In the genomic region with DNA sequence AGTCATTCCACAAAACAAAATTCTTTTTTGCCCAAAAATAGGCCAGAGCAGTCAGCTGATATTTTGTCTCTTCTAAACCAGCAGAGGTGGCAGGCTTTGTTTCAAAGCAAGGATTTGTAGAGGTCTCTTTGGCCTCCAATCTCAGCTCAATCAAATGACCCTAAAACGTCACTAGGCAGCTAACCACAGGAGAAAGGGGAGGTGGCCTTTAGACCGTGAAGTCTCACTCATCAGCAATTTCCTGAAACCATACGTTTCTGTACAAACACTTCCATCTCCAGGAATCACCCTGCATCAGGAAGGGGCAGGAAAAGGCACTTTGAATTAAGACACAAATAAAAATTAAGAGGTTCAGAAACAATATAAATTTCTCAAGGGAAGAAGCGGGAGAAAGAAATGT, we compare ENCODE assay signal across 9 mouse cellular contexts. TPM values are rescaled to one million over a fixed set of nuclear protein-coding genes. Genes with fewer than 3 reads are reported as not detected.
DNase-seq lines count a peak whose midpoint lies in the region; ATAC-seq and TF ChIP-seq lines count a peak whose summit lies in the region.
"Had no signal": no experiment of that assay in that cellular context is flagged by ENCODE, and none has a peak within 500 bp of the region (broad histone marks: within the 10 kb centered on the region; RNA-seq: fewer than 3 reads in every experiment).

No protein-coding gene starts in this region.

- 0% methylated on average over 4 of the region's 4 CpGs for WGBS in heart, postnatal 0 days
- WGBS in limb, embryonic 13.5 days = 1% methylated on average over 4 of the region's 4 CpGs
- WGBS in midbrain, postnatal 0 days = 1% methylated on average over 4 of the region's 4 CpGs

- no peak for TF ChIP-seq CTCF in testis, adult 2 months (IDR thresholded peaks at IDR 0.05; ENCODE audit: control insufficient read depth, insufficient read depth, insufficient replicate concordance, low read depth, low read length)
- no peak for TF ChIP-seq CTCF in cortical plate, adult 2 months (IDR thresholded peaks at IDR 0.05; ENCODE audit: extremely low read depth, insufficient read depth, low read length)
- TF ChIP-seq CTCF in heart, postnatal 0 days (IDR thresholded peaks at IDR 0.05; ENCODE audit: low read depth) = no peak
- no peak for TF ChIP-seq CTCF in midbrain, postnatal 0 days (IDR thresholded peaks at IDR 0.05)

- 0 out of 2 replicates have a peak, but pooled peaks have one; percentile 17 for ATAC-seq in heart, postnatal 0 days (ENCODE audit: insufficient read depth, low read depth)
- 0 out of 2 replicates have a peak, but pooled peaks have one; percentile 41 for ATAC-seq in limb, embryonic 13.5 days (ENCODE audit: low FRiP score, low read depth)
- ATAC-seq in midbrain, postnatal 0 days (ENCODE audit: low FRiP score) = peak; percentile 34; the same call in 1 of the 2 replicates

- H3K27ac ChIP-seq in testis, adult 2 months (ENCODE audit: control insufficient read depth, insufficient read depth, low read depth, low read length) = peak overlapping the region; percentile 69
- H3K27ac ChIP-seq in cortical plate, adult 2 months (ENCODE audit: insufficient read depth, low read length) = no peak overlapping the region
- peak overlapping the region; percentile 31 for H3K27ac ChIP-seq in heart, postnatal 0 days (ENCODE audit: low read depth)
- H3K27ac ChIP-seq in limb, embryonic 13.5 days = no peak overlapping the region
- peak overlapping the region; percentile 68 for H3K27ac ChIP-seq in midbrain, postnatal 0 days (ENCODE audit: low read depth, low read length)

- H3K4me3 ChIP-seq in testis, adult 2 months (ENCODE audit: control insufficient read depth, low read depth, low read length) = peak overlapping the region; percentile 90
- H3K4me3 ChIP-seq in cortical plate, adult 2 months (ENCODE audit: insufficient read depth, low read length) = peak overlapping the region; percentile 80
- H3K4me3 ChIP-seq in heart, postnatal 0 days (ENCODE audit: low read depth, low read length) = peak overlapping the region; percentile 60
- peak overlapping the region; percentile 58 for H3K4me3 ChIP-seq in limb, embryonic 13.5 days
- peak overlapping the region; percentile 46 for H3K4me3 ChIP-seq in midbrain, postnatal 0 days (ENCODE audit: low read depth, low read length)

- no peak for TF ChIP-seq EP300 in heart, postnatal 0 days (IDR thresholded peaks at IDR 0.05; ENCODE audit: low read depth)

- H3K9ac ChIP-seq in heart, postnatal 0 days (replicated peaks; ENCODE audit: low read depth, low read length) = peak overlapping the region; percentile 50
- H3K9ac ChIP-seq in limb, embryonic 13.5 days = peak overlapping the region; percentile 69
- peak overlapping the region; percentile 66 for H3K9ac ChIP-seq in midbrain, postnatal 0 days (replicated peaks; ENCODE audit: low read length, poor library complexity, severe bottlenecking)

- H3K27me3 ChIP-seq in testis, adult 2 months (ENCODE audit: control insufficient read depth, insufficient read depth, low read length) = no peaks in the 10 kb centered on the region
- no peaks in the 10 kb centered on the region for H3K27me3 ChIP-seq in heart, postnatal 0 days (ENCODE audit: control insufficient read depth, insufficient read depth, low read length)
- H3K27me3 ChIP-seq in limb, embryonic 13.5 days = no peaks in the 10 kb centered on the region
- H3K27me3 ChIP-seq in midbrain, postnatal 0 days (ENCODE audit: insufficient read depth, low read length) = no peaks in the 10 kb centered on the region

- DNase-seq in testis, postnatal 14 days (ENCODE audit: low spot score) = no peak
- DNase-seq in heart, postnatal 0 days (ENCODE audit: low spot score) = no peak
- peak; percentile 51 for DNase-seq in midbrain, postnatal 0 days (ENCODE audit: low spot score)
- DNase-seq in left cerebral cortex, adult 8-10 months (ENCODE audit: low spot score in 2 of 2) = no peak
- no peak for DNase-seq in ovary, postnatal 36 days (ENCODE audit: low spot score)

- no peaks in the 10 kb centered on the region for H3K9me3 ChIP-seq in heart, postnatal 0 days (replicated peaks; ENCODE audit: control insufficient read depth, low read length)
- no peaks in the 10 kb centered on the region for H3K9me3 ChIP-seq in limb, embryonic 13.5 days
- no peaks in the 10 kb centered on the region for H3K9me3 ChIP-seq in midbrain, postnatal 0 days (ENCODE audit: low read length)

- peaks cover 1% of the 10 kb centered on the region for H3K36me3 ChIP-seq in testis, adult 2 months (ENCODE audit: control insufficient read depth, insufficient read depth, low read length)
- 0 out of 2 replicates have a peak, but pooled peaks cover 7% of the 10 kb centered on the region for H3K36me3 ChIP-seq in heart, postnatal 0 days (replicated peaks; ENCODE audit: control insufficient read depth, insufficient read depth, low read length)
- H3K36me3 ChIP-seq in limb, embryonic 13.5 days = peaks cover 16% of the 10 kb centered on the region
- H3K36me3 ChIP-seq in midbrain, postnatal 0 days (ENCODE audit: insufficient read depth, low read length) = peaks cover 5% of the 10 kb centered on the region; the same call in 1 of the 2 replicates

- H3K4me2 ChIP-seq in heart, postnatal 0 days (ENCODE audit: low read depth, low read length) = peak overlapping the region; percentile 75
- H3K4me2 ChIP-seq in limb, embryonic 13.5 days (replicated peaks) = peak overlapping the region; percentile 67
- peak overlapping the region; percentile 49 for H3K4me2 ChIP-seq in midbrain, postnatal 0 days (ENCODE audit: low read depth, low read length, poor library complexity, severe bottlenecking)

- H3K4me1 ChIP-seq in testis, adult 2 months (ENCODE audit: control insufficient read depth, insufficient read depth, low read length) = no peaks in the 10 kb centered on the region; the same call in 1 of the 2 replicates
- H3K4me1 ChIP-seq in cortical plate, adult 2 months (ENCODE audit: control insufficient read depth, insufficient read depth, low read length) = peaks cover 2% of the 10 kb centered on the region; the same call in 1 of the 2 replicates
- H3K4me1 ChIP-seq in heart, postnatal 0 days (ENCODE audit: control insufficient read depth, insufficient read depth) = 0 out of 2 replicates have a peak, but pooled peaks cover 11% of the 10 kb centered on the region
- H3K4me1 ChIP-seq in limb, embryonic 13.5 days = peaks cover 14% of the 10 kb centered on the region
- no peaks in the 10 kb centered on the region for H3K4me1 ChIP-seq in midbrain, postnatal 0 days (ENCODE audit: insufficient read depth, low read length)

- no peak for TF ChIP-seq POLR2A in testis, adult 2 months (IDR thresholded peaks at IDR 0.05; ENCODE audit: control insufficient read depth, low read depth, low read length)
- no peak for TF ChIP-seq POLR2A in cortical plate, adult 2 months (IDR thresholded peaks at IDR 0.05; ENCODE audit: extremely low read depth, insufficient read depth, low read length)

RNA-seq across cellular contexts. Expression of a gene that starts 0.5 kb away (rescaled TPM):
- polyA plus RNA-seq in testis, adult 2 months (2012; rRNA removed) = 15.6 and 16.4 TPM in 2 replicates
- polyA plus RNA-seq in cortical plate, adult 2 months (2012; rRNA removed) = 16.1 and 16.8 TPM in 2 replicates
- 36.0 and 44.6 TPM in 2 replicates for total RNA-seq in heart, postnatal 0 days (2014; rRNA removed; ENCODE audit: low replicate concordance)
- 36.9 and 41.4 TPM in 2 replicates for polyA plus RNA-seq in heart, postnatal 0 days (2015; fragmentation: Nextera tagmentation; extraction: Ambion mirVana)
- polyA plus RNA-seq in limb, embryonic 13.5 days (2015; fragmentation: Nextera tagmentation; extraction: Ambion mirVana) = 77.2 and 80.8 TPM in 2 replicates
- 32.4 and 37.1 TPM in 2 replicates for total RNA-seq in midbrain, postnatal 0 days (2014; rRNA removed)
- polyA plus RNA-seq in midbrain, postnatal 0 days (2015; fragmentation: Nextera tagmentation; extraction: Ambion mirVana) = 27.2 and 29.2 TPM in 2 replicates
- 10 to 100 TPM; 18.7 to 25.9 (median 22.0) TPM for total RNA-seq in left cerebral cortex, adult 8-10 months (2022)

RNA-seq across cellular contexts. Expression of a gene that starts 11.9 kb away (rescaled TPM):
- 0.27 and 0.48 TPM in 2 replicates for polyA plus RNA-seq in testis, adult 2 months (2012; rRNA removed)
- polyA plus RNA-seq in cortical plate, adult 2 months (2012; rRNA removed) = not detected in 2 replicates
- not detected in 2 replicates for total RNA-seq in heart, postnatal 0 days (2014; rRNA removed; ENCODE audit: low replicate concordance)
- polyA plus RNA-seq in heart, postnatal 0 days (2015; fragmentation: Nextera tagmentation; extraction: Ambion mirVana) = not detected in 2 replicates
- polyA plus RNA-seq in limb, embryonic 13.5 days (2015; fragmentation: Nextera tagmentation; extraction: Ambion mirVana) = not detected in 2 replicates
- 0.44 TPM in 1 of 2 replicates, not detected in the other for total RNA-seq in midbrain, postnatal 0 days (2014; rRNA removed)
- not detected in 2 replicates for polyA plus RNA-seq in midbrain, postnatal 0 days (2015; fragmentation: Nextera tagmentation; extraction: Ambion mirVana)
- total RNA-seq in left cerebral cortex, adult 8-10 months (2022) = not detected
- total RNA-seq: left cerebral cortex, postnatal 14 days had no signal

RNA-seq across cellular contexts. Expression of a gene that starts 15.2 kb away (rescaled TPM):
- 98.9 and 101 TPM in 2 replicates for polyA plus RNA-seq in testis, adult 2 months (2012; rRNA removed)
- polyA plus RNA-seq in cortical plate, adult 2 months (2012; rRNA removed) = 18.8 and 19.3 TPM in 2 replicates
- total RNA-seq in heart, postnatal 0 days (2014; rRNA removed; ENCODE audit: low replicate concordance) = 5.3 and 8.5 TPM in 2 replicates
- polyA plus RNA-seq in heart, postnatal 0 days (2015; fragmentation: Nextera tagmentation; extraction: Ambion mirVana) = 4.6 and 5.3 TPM in 2 replicates
- 22.6 and 24.1 TPM in 2 replicates for polyA plus RNA-seq in limb, embryonic 13.5 days (2015; fragmentation: Nextera tagmentation; extraction: Ambion mirVana)
- 35.1 and 44.2 TPM in 2 replicates for total RNA-seq in midbrain, postnatal 0 days (2014; rRNA removed)
- 26.9 and 28.8 TPM in 2 replicates for polyA plus RNA-seq in midbrain, postnatal 0 days (2015; fragmentation: Nextera tagmentation; extraction: Ambion mirVana)
- 10 to 100 TPM; 20.2 to 21.6 (median 21.0) TPM for total RNA-seq in left cerebral cortex, adult 8-10 months (2022)

RNA-seq across cellular contexts. Expression of a gene that starts 44.4 kb away (rescaled TPM):
- polyA plus RNA-seq in testis, adult 2 months (2012; rRNA removed) = 4.3 and 4.6 TPM in 2 replicates
- polyA plus RNA-seq in cortical plate, adult 2 months (2012; rRNA removed) = 3.2 and 3.7 TPM in 2 replicates
- 7.8 and 10.5 TPM in 2 replicates for total RNA-seq in heart, postnatal 0 days (2014; rRNA removed; ENCODE audit: low replicate concordance)
- polyA plus RNA-seq in heart, postnatal 0 days (2015; fragmentation: Nextera tagmentation; extraction: Ambion mirVana) = 14.5 and 16.1 TPM in 2 replicates
- 5.4 and 6.7 TPM in 2 replicates for polyA plus RNA-seq in limb, embryonic 13.5 days (2015; fragmentation: Nextera tagmentation; extraction: Ambion mirVana)
- total RNA-seq in midbrain, postnatal 0 days (2014; rRNA removed) = 2.0 and 2.9 TPM in 2 replicates
- polyA plus RNA-seq in midbrain, postnatal 0 days (2015; fragmentation: Nextera tagmentation; extraction: Ambion mirVana) = 4.3 and 4.5 TPM in 2 replicates
- 1 to 10 TPM; 4.6 to 6.3 (median 5.7) TPM for total RNA-seq in left cerebral cortex, adult 8-10 months (2022)

Comparison
In these comparisons a context has a peak if more than half of its experiments do, and no peak if none do; other contexts are left out.
1. H3K27ac ChIP-seq: peak in testis, adult 2 months (single experiment), heart, postnatal 0 days (single experiment) and midbrain, postnatal 0 days (single experiment); none in cortical plate, adult 2 months (single experiment) and limb, embryonic 13.5 days (single experiment).
2. Peak in every context shown above with its lines, with median percentiles within 50 percentile points of each other: H3K4me3 ChIP-seq, ATAC-seq, H3K4me2 ChIP-seq and H3K9ac ChIP-seq.